Mouse (Mus musculus) ES-Bruce4 (cell line): ENCODE results near the gene Gm47955.
"Not testable (repeated sequence)": the region's sequence is repeated elsewhere in the genome, so short reads cannot be mapped to it uniquely, and the experiment has no call there.

Experiments
- CTCF ChIP-seq: IDR thresholded peaks from one replicate; pipeline ENCODE4 v1.8.1; 2011; ENCODE audit warnings: low read depth, low read length
- POLR2A ChIP-seq: IDR thresholded peaks from one replicate; pipeline ENCODE4 v1.8.1; 2011; ENCODE audit warnings: low read length; ENCODE audit not compliant: insufficient read depth

DNA sequence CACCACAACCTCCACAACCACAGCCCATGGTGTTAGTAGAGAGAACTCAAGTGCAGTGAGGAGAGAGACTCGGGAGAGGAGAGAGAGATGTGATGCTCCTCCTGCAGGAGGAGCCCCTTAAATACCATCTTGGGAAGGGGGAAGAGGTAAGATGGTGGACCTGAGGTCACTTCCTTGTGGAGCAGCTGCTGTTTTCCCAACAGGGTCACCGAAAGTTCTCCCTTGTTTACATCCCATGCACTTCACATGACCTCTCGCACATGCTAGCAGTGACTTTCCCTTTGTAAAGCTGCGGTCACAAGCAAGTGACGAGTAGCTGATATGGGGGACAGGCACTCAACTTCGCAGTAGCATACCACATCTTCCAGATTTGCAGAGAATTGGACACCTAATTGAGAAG is 16.8 kb upstream of the Gm47955 start, which contains the start of gene A030003K21Rik:
- not testable (repeated sequence) for TF ChIP-seq CTCF, POLR2A
